Mouse (Mus musculus) A20 (cell line): ENCODE measurements around the gene Gpatch2l.

Experiments used
- DNase-seq: peaks from one replicate; pipeline ENCODE4 v3.0.0-alpha.2; 2011; ENCODE audit warnings: low read depth, low spot score

Gpatch2l gene

DNA sequence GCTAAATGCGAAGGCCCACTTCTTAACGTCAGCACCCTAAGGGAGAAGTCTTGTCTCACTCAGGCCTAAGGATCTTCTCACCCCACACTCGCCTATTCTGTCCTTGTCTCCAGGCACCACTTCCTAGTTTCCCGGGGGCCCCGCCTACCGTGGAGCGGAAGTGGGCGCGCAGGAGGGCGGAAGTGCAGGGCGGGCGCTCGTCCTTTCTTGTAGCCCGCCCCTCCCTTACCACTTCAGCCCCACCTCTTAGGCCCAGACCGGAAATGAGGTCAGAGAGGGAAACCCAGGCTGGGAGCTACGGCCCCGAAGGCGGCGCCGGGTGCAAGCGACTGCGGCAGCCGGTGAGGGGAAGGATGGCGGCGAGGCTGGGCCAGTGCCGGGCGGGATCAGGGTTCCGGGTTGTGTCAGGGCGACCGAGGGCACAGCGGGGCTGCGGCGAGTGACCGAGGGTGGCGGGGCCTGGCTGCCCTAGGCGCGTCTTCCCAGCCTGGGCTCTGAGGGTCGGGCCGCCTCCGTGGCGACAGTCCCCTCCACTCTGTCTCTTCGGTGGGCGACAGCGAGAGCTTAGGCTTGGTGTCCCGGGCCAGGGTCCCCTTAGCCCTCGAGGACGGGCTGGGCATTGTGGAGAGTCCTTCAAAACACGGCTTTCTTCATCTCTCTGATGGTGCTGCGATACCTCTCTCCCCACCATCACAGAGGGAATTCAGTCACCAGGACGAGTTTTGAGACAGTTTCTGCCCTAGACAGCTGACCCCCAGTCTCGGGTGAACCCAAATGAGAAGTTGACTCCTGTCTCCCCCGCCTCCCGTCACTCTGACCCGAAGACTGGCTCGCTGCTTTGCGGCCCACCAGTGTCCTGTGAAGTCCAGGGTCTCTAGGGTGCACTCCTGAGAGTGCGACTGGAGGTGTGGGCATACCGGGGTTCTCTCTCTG lies at the start of gene Gpatch2l:
Gpatch2l (plus strand) TSS at position 255 of the 933 bp plus-strand sequence.
- DNase-seq, result peak; percentile 98

DNA sequence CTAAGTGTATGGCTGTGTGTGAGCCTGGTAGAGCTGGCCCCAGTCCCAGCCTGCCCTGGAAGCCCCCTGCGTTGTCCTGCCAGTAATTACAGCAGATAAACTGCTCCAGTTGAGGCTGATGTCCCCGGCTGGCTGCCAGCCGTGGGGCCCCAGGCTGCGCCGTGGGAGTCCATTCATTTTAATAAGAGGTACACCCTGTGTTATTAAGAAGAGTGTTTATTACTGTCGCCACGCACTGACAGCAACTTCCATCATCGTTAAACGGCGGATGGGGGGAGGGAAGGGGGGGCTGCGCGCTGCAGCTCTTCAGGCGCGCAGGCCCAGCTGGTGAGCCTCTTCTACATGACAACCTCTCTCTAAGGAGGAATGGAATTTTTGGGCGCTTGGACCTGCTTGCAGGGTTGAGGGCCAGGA lies 49.6 kb upstream of the Gpatch2l start:
- no peak for DNase-seq

DNA sequence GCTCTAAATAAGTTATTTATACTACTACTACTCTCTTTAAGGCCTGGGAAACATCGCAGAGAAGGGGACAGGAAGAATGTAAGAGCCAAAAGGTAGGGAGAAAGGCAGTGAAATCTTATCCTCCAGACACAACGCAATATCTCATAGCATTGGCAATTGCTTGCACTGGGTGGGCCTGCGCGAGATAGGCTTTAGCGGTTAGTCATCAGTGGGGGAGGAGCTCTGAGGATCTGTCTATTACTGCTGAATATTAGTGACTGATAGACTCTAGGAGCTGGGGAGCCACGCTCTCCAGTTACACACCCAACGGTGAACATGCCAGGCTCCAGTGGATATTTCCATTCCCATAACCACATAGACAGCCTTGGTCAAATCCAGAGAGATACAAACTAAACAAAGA lies 44.7 kb upstream of the Gpatch2l start:
- no peak for DNase-seq

DNA sequence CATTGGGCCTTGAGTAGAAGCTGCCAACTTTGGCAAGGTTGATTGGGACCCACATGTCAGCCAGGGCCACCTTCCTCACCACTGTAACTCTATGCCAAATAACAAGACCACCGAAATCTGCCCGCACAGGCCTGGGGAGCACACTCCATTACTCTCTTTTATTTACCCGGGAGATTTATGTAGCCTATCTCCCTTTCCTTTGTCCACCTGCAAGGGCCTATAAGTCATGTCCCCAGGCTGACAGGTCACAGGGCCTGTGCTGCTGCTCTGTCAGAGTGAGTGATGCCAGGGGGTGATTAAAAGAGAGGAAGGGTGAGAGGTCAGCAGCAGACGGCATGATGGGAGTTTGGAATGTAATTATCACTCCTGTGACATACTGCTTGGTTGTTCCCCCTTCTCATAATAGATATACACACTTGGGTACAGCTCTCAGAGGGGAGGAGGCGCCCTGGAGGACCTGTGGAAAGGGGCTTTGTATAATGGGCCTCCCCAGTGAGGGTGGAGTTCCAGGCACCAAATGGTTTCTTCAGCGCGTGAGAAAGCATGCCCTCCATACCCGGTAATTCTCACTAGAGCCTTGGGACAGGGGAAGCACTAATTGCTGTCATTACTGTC lies 38.1 kb upstream of the Gpatch2l start:
- no peak for DNase-seq

GRCm38 (mm10) chr12:86211099-86211520 lies 30.5 kb upstream of the Gpatch2l start:
- no peak for DNase-seq

DNA sequence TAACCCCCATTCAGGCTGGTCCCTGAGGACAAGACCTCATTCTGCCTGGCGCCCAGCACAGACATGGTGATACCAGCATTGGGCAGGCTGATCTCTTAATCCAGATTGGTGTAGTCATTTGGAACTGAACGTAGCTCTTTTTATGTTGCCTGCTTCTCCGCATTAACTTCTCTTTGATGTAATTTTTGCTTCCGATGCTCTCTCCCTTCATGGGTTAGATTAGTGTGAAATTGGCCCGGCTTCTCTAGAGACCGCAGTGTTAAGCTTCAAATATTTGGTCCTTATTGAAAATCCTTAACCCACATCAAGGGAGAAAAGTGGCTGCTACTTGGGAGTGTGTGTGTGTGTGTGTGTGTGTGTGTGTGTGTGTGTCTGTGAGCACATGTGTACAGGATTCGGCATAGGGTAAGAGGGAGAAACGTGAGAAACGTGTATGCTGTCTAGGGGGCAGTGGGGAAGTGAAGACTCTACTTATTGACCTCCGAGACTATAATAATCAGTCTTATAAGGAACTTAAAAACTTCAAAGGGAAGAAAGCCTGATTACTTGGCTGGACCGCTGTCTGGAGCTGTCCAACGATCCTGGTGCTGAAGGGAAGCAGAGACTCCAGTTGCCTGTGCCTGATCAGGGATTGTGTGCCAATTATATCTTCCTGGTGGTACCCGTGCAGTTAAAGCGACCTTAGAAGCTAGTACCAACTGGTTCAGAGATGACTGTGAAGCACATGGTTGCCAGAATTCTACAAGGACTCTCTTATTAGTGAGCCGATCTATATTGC lies 28.8 kb upstream of the Gpatch2l start:
- peak; percentile 26 for DNase-seq

- no peak for DNase-seq
Observed at GRCm38 (mm10) chr12:86214201-86214600, 27.5 kb upstream of the Gpatch2l start.

DNA sequence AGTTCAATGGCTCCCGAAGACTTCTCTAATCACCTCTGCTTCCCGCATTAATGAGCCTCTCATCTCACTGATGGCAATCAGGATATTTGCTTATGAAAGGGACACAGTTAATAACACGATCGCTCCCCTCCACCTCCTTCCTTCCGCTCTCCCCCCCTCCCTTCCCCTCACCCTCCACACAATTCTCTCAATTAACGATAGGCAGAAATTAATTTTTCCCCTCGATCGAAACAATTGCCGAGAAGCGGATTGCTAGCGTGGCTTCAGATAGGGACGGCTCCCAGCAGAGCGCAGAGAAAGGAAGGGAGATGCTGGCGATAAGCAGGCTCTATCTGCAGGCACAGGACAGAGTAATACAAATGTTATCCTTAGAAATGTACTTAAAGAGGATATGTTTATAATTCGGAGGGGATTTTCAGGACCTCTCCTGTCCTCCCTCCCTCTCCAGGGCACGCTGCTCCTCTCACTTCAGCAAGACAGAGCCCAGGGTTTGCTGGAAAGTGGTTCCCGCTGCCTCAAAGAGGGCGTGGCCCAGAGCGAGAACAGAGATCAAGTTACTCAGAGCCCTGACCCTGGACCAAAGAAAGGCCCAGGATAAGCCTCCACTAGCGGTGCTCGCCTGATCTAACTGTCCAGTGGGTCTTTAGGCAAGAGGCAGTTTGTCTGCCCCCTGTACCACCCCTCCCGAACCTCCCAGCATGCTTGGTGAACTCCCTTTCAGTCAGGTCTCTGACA lies 24.8 kb upstream of the Gpatch2l start:
- no peak for DNase-seq

- no peak for DNase-seq
Observed at GRCm38 (mm10) chr12:86220200-86221021, 21.2 kb upstream of the Gpatch2l start.

GRCm38 (mm10) chr12:86221074-86221703 lies 20.5 kb upstream of the Gpatch2l start:
- no peak for DNase-seq

- no peak for DNase-seq
Observed at GRCm38 (mm10) chr12:86234295-86234694, 7.4 kb upstream of the Gpatch2l start.

GRCm38 (mm10) chr12:86238736-86239135 lies 2.9 kb upstream of the Gpatch2l start:
- no peak for DNase-seq

DNA sequence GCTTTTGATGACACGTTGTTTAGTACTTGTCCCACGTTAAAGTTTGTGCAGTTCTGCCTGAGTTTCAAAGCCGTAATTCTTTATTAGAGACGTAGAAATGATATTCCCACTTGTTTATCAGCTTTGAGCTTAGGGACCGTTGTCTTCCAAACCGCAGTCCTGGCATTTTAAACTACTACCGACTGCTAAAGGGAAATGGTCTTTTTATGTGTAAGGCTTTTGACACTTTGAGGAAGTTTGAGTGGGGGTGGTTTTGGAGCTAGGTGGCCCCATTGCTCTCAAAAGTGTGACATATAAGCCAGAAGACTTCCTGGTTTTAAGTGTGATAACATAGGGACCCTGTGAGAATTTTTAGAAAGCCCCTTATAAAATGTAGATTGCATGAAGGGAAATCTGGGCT lies 905 bp downstream of the Gpatch2l start:
- peak; percentile 76 for DNase-seq

- DNase-seq, result no peak
Observed at GRCm38 (mm10) chr12:86243936-86244335, 2.3 kb downstream of the Gpatch2l start.

- DNase-seq, result no peak
Observed at GRCm38 (mm10) chr12:86250183-86250582, 8.5 kb downstream of the Gpatch2l start.

DNA sequence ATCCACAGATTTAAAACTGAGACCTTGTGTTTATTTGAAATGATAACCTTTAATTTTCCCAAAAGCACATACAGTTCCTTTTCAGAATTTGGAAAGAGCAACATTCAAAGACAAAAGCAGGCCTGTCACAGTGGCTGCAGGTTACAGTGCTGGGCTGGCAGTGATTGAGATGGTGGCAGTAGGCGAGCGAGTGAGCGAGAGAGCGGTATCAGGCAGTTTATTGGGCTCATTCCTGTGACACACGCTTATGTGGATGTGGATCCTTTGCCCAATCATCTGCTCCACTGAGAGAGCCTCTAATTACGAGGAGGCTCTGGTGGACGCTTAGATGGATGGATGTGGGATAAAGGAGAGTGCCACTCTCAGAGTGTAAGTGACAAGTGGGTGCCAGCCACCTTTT lies 13.3 kb downstream of the Gpatch2l start:
- DNase-seq, result no peak

DNA sequence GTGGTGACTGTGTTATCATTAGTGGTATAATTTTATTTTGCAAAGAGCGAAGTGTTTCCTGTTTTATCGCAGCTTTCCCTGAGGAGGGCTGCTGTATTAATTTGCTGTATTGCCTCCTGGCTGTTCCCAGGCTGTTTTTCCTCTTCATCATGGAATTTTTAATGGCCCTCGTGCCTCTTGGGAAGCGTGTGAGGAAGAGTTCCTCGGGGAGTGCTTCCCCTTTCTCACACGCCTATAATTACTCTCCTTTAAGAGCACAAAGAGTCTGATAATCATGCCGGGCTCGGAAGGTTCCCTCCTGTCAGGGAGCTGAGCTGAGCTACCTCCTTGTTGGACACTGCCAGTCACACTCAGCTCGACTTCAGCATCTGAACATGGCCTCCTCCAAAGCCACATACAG lies 30.0 kb downstream of the Gpatch2l start:
- DNase-seq, result no peak

DNA sequence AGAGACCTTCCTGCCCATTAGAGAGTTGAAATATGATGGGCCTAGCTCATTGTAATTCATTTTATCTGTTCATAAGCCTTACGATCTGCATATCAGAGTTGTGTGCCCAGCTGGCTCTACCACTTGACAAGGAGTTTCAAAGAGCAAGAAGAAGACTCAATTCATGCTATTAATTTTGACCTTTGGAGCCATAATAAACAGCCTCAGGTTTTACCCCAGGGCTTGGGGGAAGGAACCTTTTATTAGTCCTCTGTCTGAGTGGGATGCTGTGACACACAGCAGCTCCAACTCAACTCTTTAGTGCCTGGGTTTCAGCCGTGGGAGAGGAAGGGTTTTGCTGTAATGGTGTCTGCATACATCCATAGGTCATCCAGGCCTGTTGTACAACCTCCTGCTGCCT lies 32.6 kb downstream of the Gpatch2l start:
- DNase-seq, result no peak

GRCm38 (mm10) chr12:86275731-86276130 lies 34.1 kb downstream of the Gpatch2l start:
- no peak for DNase-seq

- DNase-seq, result no peak
Observed at GRCm38 (mm10) chr12:86276463-86276862, 34.8 kb downstream of the Gpatch2l start.
